Mouse (Mus musculus) limb, embryonic 13.5 days (tissue): ENCODE data around the gene Gm36176. TPM values are rescaled to one million over a fixed set of nuclear protein-coding genes. Genes with fewer than 3 reads are reported as not detected.
"Not testable (repeated sequence)": the region's sequence is repeated elsewhere in the genome, so short reads cannot be mapped to it uniquely, and the experiment has no call there.

ENCODE experiments used
- ATAC-seq: fragments of 200-750 bp; cut with Nextera tagmentation; 2 replicates; pipeline ENCODE4 v1.8.0; 2017; ENCODE audit warnings: low read depth, moderate number of reproducible peaks, moderate TSS enrichment; ENCODE audit not compliant: low FRiP score
- H3K27ac ChIP-seq: fragments of 300-500 bp; sonication (generic); 2 replicates; pipeline ENCODE4 v1.5.1; 2015; ENCODE audit warnings: inconsistent platforms, mild to moderate bottlenecking, moderate library complexity
- H3K27me3 ChIP-seq: fragments of 300-500 bp; sonication (generic); 2 replicates; pipeline ENCODE4 v1.6.1; 2015; ENCODE audit warnings: mild to moderate bottlenecking, inconsistent platforms
- H3K36me3 ChIP-seq: fragments of 300-500 bp; sonication (generic); 2 replicates; pipeline ENCODE4 v1.6.1; 2015; ENCODE audit warnings: inconsistent platforms, mild to moderate bottlenecking, moderate library complexity
- H3K4me1 ChIP-seq: fragments of 300-500 bp; sonication (generic); 2 replicates; pipeline ENCODE4 v1.6.1; 2015; ENCODE audit warnings: inconsistent platforms
- H3K4me2 ChIP-seq: fragments of 300-500 bp; sonication (generic); replicated peaks from 2 replicates; pipeline ENCODE4 v1.6.1; 2015; ENCODE audit warnings: inconsistent platforms, mild to moderate bottlenecking, moderate library complexity
- H3K4me3 ChIP-seq: fragments of 300-500 bp; sonication (generic); 2 replicates; pipeline ENCODE4 v1.5.1; 2015; ENCODE audit warnings: moderate library complexity, mild to moderate bottlenecking, inconsistent platforms
- H3K9ac ChIP-seq: fragments of 300-500 bp; sonication (generic); 2 replicates; pipeline ENCODE4 v1.6.1; 2015; ENCODE audit warnings: mild to moderate bottlenecking, inconsistent platforms
- H3K9me3 ChIP-seq: fragments of 300-500 bp; sonication (generic); 2 replicates; pipeline ENCODE4 v1.6.1; 2016; ENCODE audit warnings: inconsistent platforms
- WGBS: fragments of 180-500 bp; shearing (Covaris S2); methylation state at CpG from one replicate; pipeline ENCODE4 v1.1.7; 2015; 5-methylcytosine and 5-hydroxymethylcytosine counted together
- polyA plus RNA-seq: library from polyadenylated mRNA; unstranded; fragments of >200 nt; fragmentation: Nextera tagmentation; extraction: Ambion mirVana; gene quantifications from 2 replicates; pipeline ENCODE4 v1.2.1, GENCODE M21; 2015

The Gm36176 gene
- polyA plus RNA-seq: not detected in 2 replicates

DNA sequence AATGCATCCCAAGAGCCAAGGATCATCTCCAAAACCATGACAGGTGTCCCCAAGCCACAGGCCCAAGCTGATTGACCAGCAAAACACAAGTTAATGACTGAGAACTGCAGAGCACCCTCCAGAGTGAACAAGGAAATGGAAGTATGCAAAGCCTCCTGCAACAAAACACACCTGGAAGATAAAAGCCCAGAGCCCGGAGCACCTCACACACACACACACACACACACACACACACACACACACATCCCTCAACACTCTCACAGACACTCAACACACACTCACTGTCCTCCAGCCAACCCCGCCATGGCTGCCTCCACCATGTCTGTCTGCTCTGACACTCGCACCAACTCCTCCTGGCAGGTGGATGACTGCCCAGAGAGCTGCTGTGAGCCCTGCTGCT is at the start of gene Gm36176:
TSS of gene Gm36176 (plus strand) at position 301 of the 400 bp plus-strand sequence.
- H3K4me3 ChIP-seq: no peak within 1 kb of the TSS
- WGBS: 61% methylated on average over 3 of the region's 3 CpGs
- H3K9ac ChIP-seq: no peak within 1 kb of the TSS
- peaks cover 22% of the 10 kb centered on the region; the same call in 1 of the 2 replicates for H3K9me3 ChIP-seq
- H3K27me3 ChIP-seq: no peaks in the 10 kb centered on the region
- H3K4me2 ChIP-seq: no peak within 1 kb of the TSS
- no peak within 1 kb of the TSS for H3K27ac ChIP-seq
- no peaks in the 10 kb centered on the region for H3K4me1 ChIP-seq
- no peak for ATAC-seq
- H3K36me3 ChIP-seq: no peaks in the 10 kb centered on the region

DNA sequence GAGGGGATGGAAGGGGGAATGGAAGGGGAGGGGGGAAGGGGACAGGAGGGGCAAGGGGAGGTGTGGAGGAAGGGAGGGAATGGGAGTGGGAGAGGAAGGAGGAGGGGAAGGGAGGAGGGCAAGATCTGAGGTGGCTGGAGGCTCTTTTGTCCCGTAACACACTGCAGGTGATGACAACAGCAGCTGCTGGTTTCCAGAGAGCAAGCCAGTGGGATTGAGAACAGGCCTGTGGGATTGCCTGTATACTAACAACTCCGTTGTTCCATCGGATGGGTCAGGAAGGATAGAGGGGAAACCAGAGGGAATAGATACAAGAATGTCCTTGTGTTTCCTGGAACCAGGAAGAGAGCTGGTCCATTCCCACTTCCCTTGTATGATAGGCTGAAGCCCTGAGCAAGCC is 48.9 kb upstream of the Gm36176 start:
- WGBS: 20% methylated on average over 3 of the region's 3 CpGs
- Histone ChIP-seq H3K9ac (no peak overlapping the region), H3K9me3 (no peaks in the 10 kb centered on the region), H3K4me2 (no peak overlapping the region), H3K36me3 (no peaks in the 10 kb centered on the region), H3K27me3 (no peaks in the 10 kb centered on the region), H3K27ac (no peak overlapping the region), H3K4me1 (peaks cover 22% of the 10 kb centered on the region), H3K4me3 (no peak overlapping the region)
- ATAC-seq: no peak

DNA sequence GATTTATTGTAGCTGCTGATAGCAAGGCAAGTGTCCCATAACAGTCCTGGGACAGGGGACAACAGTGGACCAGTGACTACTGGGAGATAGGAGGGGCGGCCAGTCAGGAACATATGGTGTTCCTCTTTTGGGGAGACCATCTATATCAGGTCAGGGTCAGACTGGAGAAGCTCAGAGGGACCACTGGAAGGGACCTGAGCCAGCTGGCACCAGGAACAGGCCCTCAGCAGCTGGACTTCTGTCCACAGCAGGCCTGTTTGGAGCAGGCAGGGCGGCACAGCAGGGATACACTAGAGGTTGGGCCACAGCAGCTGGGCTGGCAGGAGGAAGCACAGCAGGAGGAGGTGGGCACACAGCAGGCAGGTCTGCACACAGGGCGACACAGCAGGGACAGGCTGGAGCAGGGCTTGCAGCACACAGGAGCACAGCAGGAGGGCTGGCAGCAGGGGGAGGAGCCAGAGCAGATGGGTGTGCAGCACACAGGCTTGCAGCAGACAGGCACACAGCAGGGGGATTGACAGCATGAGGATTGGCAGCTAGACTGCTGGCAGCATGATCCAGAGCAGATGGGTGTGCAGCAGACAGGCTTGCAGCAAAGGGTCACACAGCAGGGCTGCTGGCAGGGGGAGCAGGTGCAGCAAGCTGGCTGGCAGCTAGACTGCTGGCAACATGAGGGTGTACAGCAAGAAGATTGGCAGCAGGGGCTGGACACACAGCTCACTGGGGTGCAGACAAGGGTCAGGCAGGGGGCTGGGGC is 48.3 kb upstream of the Gm36176 start:
- H3K36me3 ChIP-seq, H3K9me3 ChIP-seq, H3K27ac ChIP-seq, ATAC-seq, H3K4me3 ChIP-seq, H3K9ac ChIP-seq, H3K4me2 ChIP-seq, H3K27me3 ChIP-seq: not testable (repeated sequence)
- 28% methylated on average over 3 of the region's 3 CpGs for WGBS
- peaks cover 22% of the 10 kb centered on the region for H3K4me1 ChIP-seq

DNA sequence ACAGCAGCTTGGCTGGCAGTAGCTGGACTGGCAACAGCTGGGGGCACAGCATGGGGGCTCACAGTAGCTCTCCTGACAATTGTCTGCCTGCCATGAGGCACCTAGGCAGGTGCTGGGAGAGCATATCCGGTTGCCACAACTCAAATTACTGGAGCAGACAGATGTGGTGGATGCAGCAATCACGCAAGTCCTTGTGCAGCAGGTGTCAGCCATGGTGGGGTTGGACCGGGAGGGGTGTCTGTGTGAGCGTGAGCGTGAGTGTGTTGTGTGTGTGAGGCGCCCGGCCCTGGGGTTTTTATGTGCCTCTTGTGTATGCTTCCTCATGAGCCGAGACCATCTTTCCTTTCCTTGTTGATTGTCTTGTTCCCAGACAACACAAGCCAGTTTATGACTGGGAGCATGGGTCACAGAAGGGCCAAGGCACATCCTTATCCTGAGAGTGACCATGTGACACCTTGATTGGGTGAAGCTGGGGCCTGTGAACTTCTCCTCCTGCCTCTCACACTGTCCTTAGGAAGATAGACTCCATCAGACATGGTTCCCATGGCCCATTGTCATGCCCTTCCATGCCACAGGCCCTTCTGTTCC is 47.6 kb upstream of the Gm36176 start, which contains the start of gene Gm19668:
TSS of gene Gm19668 (minus strand) at position 213 of the 588 bp plus-strand sequence.
- Histone ChIP-seq H3K27ac (no peak within 1 kb of the TSS), H3K4me3 (no peak within 1 kb of the TSS), H3K9me3 (no peaks in the 10 kb centered on the region), H3K36me3 (no peaks in the 10 kb centered on the region), H3K9ac (no peak within 1 kb of the TSS), H3K27me3 (no peaks in the 10 kb centered on the region), H3K4me2 (no peak within 1 kb of the TSS), H3K4me1 (peaks cover 18% of the 10 kb centered on the region)
- 45% methylated on average over 8 of the region's 8 CpGs for WGBS
- ATAC-seq: peak; percentile 59; the same call in 1 of the 2 replicates

DNA sequence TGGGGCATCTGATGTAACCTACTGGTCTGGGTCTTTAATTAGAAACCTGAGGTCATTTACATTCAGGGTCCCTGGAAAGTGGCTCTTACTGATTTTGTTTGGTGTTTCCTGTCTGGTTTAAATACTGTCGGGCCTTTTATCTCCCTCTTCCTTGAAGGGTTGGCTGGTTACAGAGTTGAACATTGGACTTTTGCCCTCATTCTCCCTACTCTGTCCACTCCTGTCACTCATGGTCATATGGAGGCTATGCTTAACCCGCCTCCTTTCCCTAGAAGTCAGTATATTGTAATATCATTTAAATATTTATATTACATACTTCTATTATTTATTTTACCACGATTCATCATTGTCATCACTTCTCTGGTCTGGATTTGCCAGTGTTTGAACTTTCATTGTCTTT is 42.5 kb upstream of the Gm36176 start:
- H3K27ac ChIP-seq: no peak overlapping the region
- no peak overlapping the region for H3K9ac ChIP-seq
- no peaks in the 10 kb centered on the region; the same call in 1 of the 2 replicates for H3K9me3 ChIP-seq
- H3K4me2 ChIP-seq: no peak overlapping the region
- peaks cover 2% of the 10 kb centered on the region; the same call in 1 of the 2 replicates for H3K4me1 ChIP-seq
- H3K27me3 ChIP-seq: no peaks in the 10 kb centered on the region
- H3K36me3 ChIP-seq: no peaks in the 10 kb centered on the region
- ATAC-seq: no peak
- H3K4me3 ChIP-seq: no peak overlapping the region
- WGBS: 72% methylated on average over 3 of the region's 3 CpGs

DNA sequence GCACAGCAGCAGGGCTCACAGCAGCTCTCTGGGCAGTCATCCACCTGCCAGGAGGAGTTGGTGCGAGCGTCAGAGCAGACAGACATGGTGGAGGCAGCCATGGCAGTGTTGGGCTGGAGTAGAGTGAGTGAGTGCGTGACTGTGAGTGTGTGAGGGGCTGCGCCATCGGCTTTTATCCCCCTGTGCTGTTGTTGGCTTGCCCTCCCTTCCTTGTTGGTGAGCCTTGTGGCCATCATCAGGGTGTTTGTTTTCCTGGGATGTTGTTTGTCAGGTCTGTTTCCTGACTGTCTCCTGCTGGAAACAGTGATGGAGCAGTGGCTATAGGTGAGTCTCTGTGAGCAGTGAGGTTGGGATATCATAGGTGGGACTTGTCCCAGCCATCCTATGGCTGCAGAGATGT is 34.9 kb upstream of the Gm36176 start, which contains the start of gene Gm9507:
TSS of gene Gm9507 (minus strand) at position 101 of the 400 bp plus-strand sequence.
- no peak within 1 kb of the TSS for H3K9ac ChIP-seq
- no peaks in the 10 kb centered on the region for H3K36me3 ChIP-seq
- no peak for ATAC-seq
- H3K27ac ChIP-seq: no peak within 1 kb of the TSS
- H3K4me3 ChIP-seq: no peak within 1 kb of the TSS
- H3K27me3 ChIP-seq: no peaks in the 10 kb centered on the region
- H3K4me2 ChIP-seq: no peak within 1 kb of the TSS
- H3K9me3 ChIP-seq: peaks cover 8% of the 10 kb centered on the region; the same call in 1 of the 2 replicates
- H3K4me1 ChIP-seq: no peaks in the 10 kb centered on the region
- WGBS: 63% methylated on average over 5 of the region's 5 CpGs

DNA sequence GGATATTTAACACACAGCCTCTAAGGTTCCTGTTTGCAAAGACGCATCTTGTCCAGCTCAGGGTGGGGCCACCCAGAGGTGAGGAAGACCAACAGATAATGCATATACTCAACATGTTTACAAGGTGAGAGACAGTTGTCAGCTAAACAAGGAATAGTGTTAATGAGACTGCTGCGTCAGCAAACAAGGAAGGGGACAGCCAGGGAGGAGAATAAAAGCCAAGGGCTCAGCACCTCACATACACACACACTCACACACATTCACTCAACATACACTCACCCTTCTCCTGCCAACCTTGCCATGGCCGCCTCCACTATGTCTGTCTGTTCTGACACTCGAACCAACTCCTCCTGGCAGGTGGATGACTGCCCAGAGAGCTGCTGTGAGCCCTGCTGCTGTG is 32.2 kb upstream of the Gm36176 start, which contains the start of gene Gm2696:
TSS of gene Gm2696 (plus strand) at position 301 of the 400 bp plus-strand sequence.
- H3K27ac ChIP-seq: no peak within 1 kb of the TSS
- no peak within 1 kb of the TSS for H3K4me3 ChIP-seq
- 0 out of 2 replicates have a peak, but pooled peaks cover 8% of the 10 kb centered on the region for H3K9me3 ChIP-seq
- H3K36me3 ChIP-seq: no peaks in the 10 kb centered on the region
- no peaks in the 10 kb centered on the region for H3K27me3 ChIP-seq
- no peak within 1 kb of the TSS for H3K9ac ChIP-seq
- no peak within 1 kb of the TSS for H3K4me2 ChIP-seq
- no peak for ATAC-seq
- H3K4me1 ChIP-seq: no peaks in the 10 kb centered on the region
- 58% methylated on average over 4 of the region's 4 CpGs for WGBS

DNA sequence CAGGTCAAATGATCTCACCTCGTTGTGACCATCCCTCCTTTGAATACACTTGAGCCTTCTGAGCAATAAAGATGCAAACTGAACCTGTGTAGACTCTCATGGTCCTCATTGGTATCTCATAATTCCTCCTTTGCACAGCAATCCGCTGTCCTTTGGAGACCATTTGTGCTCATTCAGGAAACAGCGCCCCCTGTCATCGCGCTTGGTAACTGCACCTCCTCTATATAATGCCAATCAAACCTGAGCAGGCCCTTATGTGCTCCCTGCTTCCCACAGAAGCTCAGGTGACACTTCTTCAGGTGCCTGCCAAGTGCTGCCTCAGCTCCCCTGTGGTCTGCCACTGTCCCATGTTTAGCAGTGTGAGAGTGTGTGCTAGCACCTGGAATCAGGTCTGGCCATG is 31.1 kb upstream of the Gm36176 start:
- Histone ChIP-seq H3K4me1 (no peaks in the 10 kb centered on the region), H3K9me3 (no peaks in the 10 kb centered on the region), H3K27ac (no peak overlapping the region), H3K36me3 (no peaks in the 10 kb centered on the region), H3K4me2 (no peak overlapping the region), H3K4me3 (no peak overlapping the region), H3K27me3 (no peaks in the 10 kb centered on the region), H3K9ac (no peak overlapping the region)
- ATAC-seq: no peak
- 25% methylated on average over 5 of the region's 5 CpGs for WGBS

DNA sequence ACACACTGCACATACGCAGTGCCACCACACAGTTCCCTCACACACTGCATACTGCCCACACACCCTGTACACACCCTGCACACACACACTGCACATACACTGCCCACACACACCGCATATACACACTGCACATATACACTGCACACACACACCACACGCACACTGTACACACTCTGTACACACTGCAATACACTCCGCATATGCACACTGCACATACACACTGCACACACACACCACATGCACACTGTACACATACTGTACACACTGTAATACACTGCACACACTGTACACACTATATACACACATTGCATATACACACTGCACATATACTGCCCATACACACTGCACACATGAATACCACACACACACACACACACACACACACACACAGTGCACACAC is 28.1 kb upstream of the Gm36176 start:
- H3K4me3 ChIP-seq: no peak overlapping the region
- H3K4me2 ChIP-seq: no peak overlapping the region
- H3K4me1 ChIP-seq: no peaks in the 10 kb centered on the region
- no peak for ATAC-seq
- H3K9me3 ChIP-seq: 0 out of 2 replicates have a peak, but pooled peaks cover 2% of the 10 kb centered on the region
- WGBS: 95% methylated on average over 4 of the region's 4 CpGs
- H3K9ac ChIP-seq: no peak overlapping the region
- no peaks in the 10 kb centered on the region for H3K27me3 ChIP-seq
- no peak overlapping the region for H3K27ac ChIP-seq
- no peaks in the 10 kb centered on the region for H3K36me3 ChIP-seq

DNA sequence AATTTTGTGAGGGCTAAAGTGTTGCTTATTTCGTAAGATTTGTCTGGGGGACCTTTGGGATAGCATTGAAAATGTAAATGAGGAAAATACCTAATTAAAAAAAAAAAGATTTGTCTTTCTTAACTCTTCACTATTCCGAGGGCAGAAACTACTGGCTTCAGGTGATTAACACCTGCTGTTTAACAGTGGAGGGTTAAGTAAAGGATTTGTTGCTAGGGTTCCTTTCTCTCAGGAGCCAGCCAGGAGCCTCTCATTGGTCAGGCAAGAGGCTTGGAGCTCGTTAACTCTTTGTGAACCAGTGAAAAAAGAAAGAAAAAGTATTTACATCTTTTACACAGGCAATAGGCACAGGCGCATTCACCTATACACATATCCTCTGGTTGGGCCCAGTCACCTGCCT is 27.4 kb upstream of the Gm36176 start:
- H3K4me3 ChIP-seq: no peak overlapping the region
- H3K9me3 ChIP-seq: 0 out of 2 replicates have a peak, but pooled peaks cover 7% of the 10 kb centered on the region
- no peaks in the 10 kb centered on the region for H3K27me3 ChIP-seq
- no peak overlapping the region for H3K9ac ChIP-seq
- no peak overlapping the region for H3K27ac ChIP-seq
- H3K4me2 ChIP-seq: no peak overlapping the region
- H3K36me3 ChIP-seq: no peaks in the 10 kb centered on the region
- ATAC-seq: no peak
- H3K4me1 ChIP-seq: no peaks in the 10 kb centered on the region
- WGBS: 30% methylated on average over 4 of the region's 4 CpGs

DNA sequence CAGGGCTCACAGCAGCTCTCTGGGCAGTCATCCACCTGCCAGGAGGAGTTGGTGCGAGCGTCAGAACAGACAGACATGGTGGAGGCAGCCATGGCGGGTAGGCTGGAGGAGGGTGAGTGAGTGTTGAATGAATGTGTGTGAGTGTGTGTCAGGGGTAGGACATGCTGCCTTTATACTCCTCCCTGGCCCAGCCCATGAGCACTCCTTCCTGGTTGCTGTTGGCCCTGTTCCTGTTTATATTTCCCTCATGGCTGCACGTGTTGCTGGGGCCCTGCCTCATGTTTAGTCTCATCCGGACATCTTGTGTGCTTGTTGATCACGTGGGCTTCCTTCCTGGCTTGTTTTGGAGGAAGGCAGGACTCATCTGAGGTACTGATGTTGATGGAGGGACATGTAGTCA is 19.7 kb upstream of the Gm36176 start, which contains the start of gene Krtap10-4:
TSS of gene Krtap10-4 (minus strand) at position 145 of the 400 bp plus-strand sequence.
- no peak for ATAC-seq
- no peak within 1 kb of the TSS for H3K9ac ChIP-seq
- no peaks in the 10 kb centered on the region for H3K36me3 ChIP-seq
- no peak within 1 kb of the TSS for H3K4me2 ChIP-seq
- no peak within 1 kb of the TSS for H3K4me3 ChIP-seq
- no peaks in the 10 kb centered on the region for H3K4me1 ChIP-seq
- WGBS: 72% methylated on average over 6 of the region's 6 CpGs
- H3K27me3 ChIP-seq: no peaks in the 10 kb centered on the region
- H3K9me3 ChIP-seq: 0 out of 2 replicates have a peak, but pooled peaks cover 7% of the 10 kb centered on the region
- H3K27ac ChIP-seq: no peak within 1 kb of the TSS

DNA sequence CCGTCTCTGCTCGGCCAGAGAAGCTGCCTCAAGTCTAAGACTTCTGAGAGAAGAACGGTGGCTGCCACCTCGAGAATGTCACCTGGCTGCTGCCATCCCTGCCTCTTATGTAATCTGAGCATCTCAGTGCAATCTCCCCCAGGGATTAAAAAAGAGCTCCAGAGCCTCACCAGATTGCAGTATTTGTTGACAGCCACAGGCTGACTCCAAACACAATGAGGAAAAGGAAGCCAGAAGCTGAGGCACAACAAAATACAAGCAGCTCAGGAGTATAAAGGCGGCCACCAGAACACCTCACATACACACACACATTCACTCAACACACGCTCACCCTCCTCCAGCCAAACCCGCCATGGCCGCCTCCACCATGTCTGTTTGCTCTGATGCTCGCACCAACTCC is 11.0 kb upstream of the Gm36176 start, which contains the start of gene Krtap10-10:
TSS of gene Krtap10-10 (plus strand) at position 301 of the 400 bp plus-strand sequence.
- Histone ChIP-seq H3K36me3 (no peaks in the 10 kb centered on the region), H3K4me1 (no peaks in the 10 kb centered on the region), H3K27me3 (no peaks in the 10 kb centered on the region), H3K4me2 (no peak within 1 kb of the TSS), H3K9me3 (no peaks in the 10 kb centered on the region), H3K9ac (no peak within 1 kb of the TSS), H3K27ac (no peak within 1 kb of the TSS), H3K4me3 (no peak within 1 kb of the TSS)
- WGBS: 67% methylated on average over 9 of the region's 9 CpGs
- ATAC-seq: no peak
